ENCODE assay signal across 11 mouse cellular contexts in genomic region chr7:49351596-49352258, GRCm38 (mm10).
DNase-seq lines count a peak whose midpoint lies in the region; ATAC-seq lines count a peak whose summit lies in the region.
"Had no signal": no experiment of that assay in that cellular context is flagged by ENCODE, and none has a peak within 500 bp of the region (broad histone marks: within the 10 kb centered on the region; RNA-seq: fewer than 3 reads in every experiment).

No protein-coding gene starts in this region.

- H3K4me3 ChIP-seq in hindbrain, embryonic 14.5 days (replicated peaks; ENCODE audit: low read length): no peak overlapping the region
- H3K4me3 ChIP-seq: heart, adult 2 months; megakaryocyte, embryonic 14.5 days had no signal

- ATAC-seq in hindbrain, embryonic 14.5 days (ENCODE audit: low FRiP score): peak; percentile 35; the same call in 1 of the 2 replicates

- H3K9me3 ChIP-seq in hindbrain, embryonic 14.5 days (ENCODE audit: control insufficient read depth, low read length): no peaks in the 10 kb centered on the region
- H3K9me3 ChIP-seq: megakaryocyte, embryonic 14.5 days had no signal

- no peaks in the 10 kb centered on the region for H3K36me3 ChIP-seq in hindbrain, embryonic 14.5 days (replicated peaks; ENCODE audit: control insufficient read depth, insufficient read depth)

- H3K4me1 ChIP-seq in hindbrain, embryonic 14.5 days (replicated peaks; ENCODE audit: control insufficient read depth, insufficient read depth, low read length): peaks cover 37% of the 10 kb centered on the region
- H3K4me1 ChIP-seq: megakaryocyte, embryonic 14.5 days had no signal

- 37% methylated on average over 11 of the region's 11 CpGs for WGBS in hindbrain, embryonic 14.5 days

- no peak overlapping the region for H3K4me2 ChIP-seq in hindbrain, embryonic 14.5 days (replicated peaks)

- peak; percentile 11 for DNase-seq in adrenal gland, adult 2 months
- no peak for DNase-seq in adrenal gland, adult (ENCODE audit: inconsistent age in 2 of 2, low spot score in 1 of 2)
- peak; percentile 71 to 80 for DNase-seq in lung, adult 18-20 months
- DNase-seq in lung, postnatal 10 days: no peak
- no peak for DNase-seq in hindbrain, embryonic 14.5 days (ENCODE audit: low spot score)
- peak; percentile 48 for DNase-seq in lung, postnatal 36 days
- DNase-seq in left cerebral cortex, adult 11 months (ENCODE audit: low spot score): no peak
- no peak for DNase-seq in frontal cortex, postnatal 10 days (ENCODE audit: low spot score in 2 of 2)
- DNase-seq: heart, adult 2 months; layer of hippocampus, adult 9-11 months had no signal

- peak overlapping the region; percentile 29; the same call in 1 of the 2 replicates for H3K27ac ChIP-seq in hindbrain, embryonic 14.5 days
- H3K27ac ChIP-seq: heart, adult 2 months had no signal

- no peak overlapping the region for H3K9ac ChIP-seq in hindbrain, embryonic 14.5 days

- H3K27me3 ChIP-seq in hindbrain, embryonic 14.5 days (ENCODE audit: control insufficient read depth, insufficient read depth, low read length): no peaks in the 10 kb centered on the region
- H3K27me3 ChIP-seq: megakaryocyte, embryonic 14.5 days had no signal

Comparison
In these comparisons a context has a peak if more than half of its experiments do, and no peak if none do; other contexts are left out.
1. DNase-seq: peak in adrenal gland, adult 2 months (single experiment), lung, adult 18-20 months (2 of 2) and lung, postnatal 36 days (single experiment); none in adrenal gland, adult (0 of 2), lung, postnatal 10 days (single experiment), hindbrain, embryonic 14.5 days (single experiment), left cerebral cortex, adult 11 months (single experiment) and frontal cortex, postnatal 10 days (0 of 2).